Mouse (Mus musculus) limb, embryonic 13.5 days (tissue): Measurements from ENCODE around the gene Dusp3. TPM values are rescaled to one million over a fixed set of nuclear protein-coding genes. Genes with fewer than 3 reads are reported as not detected.
A peak's percentile ranks its signal among the peaks of the same experiment; 100 is the strongest.

Source experiments
- ATAC-seq: fragments of 200-750 bp; cut with Nextera tagmentation; 2 replicates; pipeline ENCODE4 v1.8.0; 2017; ENCODE audit warnings: low read depth, moderate number of reproducible peaks, moderate TSS enrichment; ENCODE audit not compliant: low FRiP score
- H3K27ac ChIP-seq: fragments of 300-500 bp; sonication (generic); 2 replicates; pipeline ENCODE4 v1.5.1; 2015; ENCODE audit warnings: inconsistent platforms, mild to moderate bottlenecking, moderate library complexity
- H3K27me3 ChIP-seq: fragments of 300-500 bp; sonication (generic); 2 replicates; pipeline ENCODE4 v1.6.1; 2015; ENCODE audit warnings: mild to moderate bottlenecking, inconsistent platforms
- H3K36me3 ChIP-seq: fragments of 300-500 bp; sonication (generic); 2 replicates; pipeline ENCODE4 v1.6.1; 2015; ENCODE audit warnings: inconsistent platforms, mild to moderate bottlenecking, moderate library complexity
- H3K4me1 ChIP-seq: fragments of 300-500 bp; sonication (generic); 2 replicates; pipeline ENCODE4 v1.6.1; 2015; ENCODE audit warnings: inconsistent platforms
- H3K4me2 ChIP-seq: fragments of 300-500 bp; sonication (generic); replicated peaks from 2 replicates; pipeline ENCODE4 v1.6.1; 2015; ENCODE audit warnings: inconsistent platforms, mild to moderate bottlenecking, moderate library complexity
- H3K4me3 ChIP-seq: fragments of 300-500 bp; sonication (generic); 2 replicates; pipeline ENCODE4 v1.5.1; 2015; ENCODE audit warnings: moderate library complexity, mild to moderate bottlenecking, inconsistent platforms
- H3K9ac ChIP-seq: fragments of 300-500 bp; sonication (generic); 2 replicates; pipeline ENCODE4 v1.6.1; 2015; ENCODE audit warnings: mild to moderate bottlenecking, inconsistent platforms
- H3K9me3 ChIP-seq: fragments of 300-500 bp; sonication (generic); 2 replicates; pipeline ENCODE4 v1.6.1; 2016; ENCODE audit warnings: inconsistent platforms
- WGBS: fragments of 180-500 bp; shearing (Covaris S2); methylation state at CpG from one replicate; pipeline ENCODE4 v1.1.7; 2015; 5-methylcytosine and 5-hydroxymethylcytosine counted together
- polyA plus RNA-seq: library from polyadenylated mRNA; unstranded; fragments of >200 nt; fragmentation: Nextera tagmentation; extraction: Ambion mirVana; gene quantifications from 2 replicates; pipeline ENCODE4 v1.2.1, GENCODE M21; 2015

Gene Dusp3
- 18.6 and 19.4 TPM in 2 replicates for polyA plus RNA-seq

DNA sequence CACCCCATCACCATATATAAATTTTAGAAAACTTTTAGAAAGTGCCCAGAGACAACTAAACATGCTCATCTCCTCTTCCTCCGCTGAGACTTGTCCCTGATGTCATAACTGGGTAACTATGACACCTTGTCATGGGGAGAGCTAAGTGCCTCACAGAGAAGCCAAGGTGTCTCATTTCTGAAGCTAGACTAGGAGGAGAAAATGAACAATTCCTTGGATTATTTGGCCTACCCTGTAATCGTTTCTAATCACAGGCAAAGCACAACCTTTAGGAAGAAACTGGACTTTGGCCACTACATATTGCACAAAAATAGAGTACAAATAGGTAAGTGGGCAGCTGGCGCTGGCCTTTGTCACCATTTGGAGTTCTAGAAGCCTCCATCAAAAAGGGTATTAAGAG lies at the start of gene Dusp3:
Gene Dusp3 (minus strand): TSS at position 101 of the 400 bp plus-strand sequence.
- Histone ChIP-seq H3K36me3 (no peaks in the 10 kb centered on the region), H3K9ac (no peak within 1 kb of the TSS), H3K4me3 (no peak within 1 kb of the TSS), H3K27me3 (peaks cover 11% of the 10 kb centered on the region; the same call in 1 of the 2 replicates), H3K4me1 (peaks cover 31% of the 10 kb centered on the region), H3K27ac (no peak within 1 kb of the TSS), H3K4me2 (peak within 1 kb of the TSS; percentile 28; the same call in 1 of the 2 replicates), H3K9me3 (no peaks in the 10 kb centered on the region)
- ATAC-seq, result no peak
- WGBS, result 84% methylated on average over 3 of the region's 3 CpGs

DNA sequence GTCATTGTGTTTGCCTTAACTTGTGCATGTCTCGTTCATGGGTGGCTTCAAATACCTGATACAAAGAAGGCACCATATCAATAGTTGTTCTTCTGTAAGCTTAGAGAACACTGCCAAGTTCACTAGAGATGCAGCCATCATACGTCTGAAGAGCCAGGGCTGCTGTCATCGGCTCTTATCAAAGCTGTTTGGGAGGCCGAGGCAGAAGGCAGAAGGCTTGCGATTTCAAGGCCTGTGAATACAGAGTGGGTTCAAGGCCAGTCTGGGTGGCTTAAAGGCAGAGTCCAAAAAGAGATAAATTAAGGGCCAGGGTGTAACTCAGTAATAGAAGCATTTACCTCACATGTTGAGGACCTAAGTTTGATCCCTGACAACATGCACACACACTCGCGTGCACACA lies 49.5 kb upstream of the Dusp3 start:
- 87% methylated on average over 7 of the region's 7 CpGs for WGBS
- H3K27ac ChIP-seq, result no peak overlapping the region
- H3K4me3 ChIP-seq, result no peak overlapping the region
- no peaks in the 10 kb centered on the region for H3K27me3 ChIP-seq
- H3K36me3 ChIP-seq, result no peaks in the 10 kb centered on the region
- H3K4me1 ChIP-seq, result no peaks in the 10 kb centered on the region
- no peak for ATAC-seq
- H3K9ac ChIP-seq, result no peak overlapping the region
- H3K9me3 ChIP-seq, result no peaks in the 10 kb centered on the region
- no peak overlapping the region for H3K4me2 ChIP-seq

DNA sequence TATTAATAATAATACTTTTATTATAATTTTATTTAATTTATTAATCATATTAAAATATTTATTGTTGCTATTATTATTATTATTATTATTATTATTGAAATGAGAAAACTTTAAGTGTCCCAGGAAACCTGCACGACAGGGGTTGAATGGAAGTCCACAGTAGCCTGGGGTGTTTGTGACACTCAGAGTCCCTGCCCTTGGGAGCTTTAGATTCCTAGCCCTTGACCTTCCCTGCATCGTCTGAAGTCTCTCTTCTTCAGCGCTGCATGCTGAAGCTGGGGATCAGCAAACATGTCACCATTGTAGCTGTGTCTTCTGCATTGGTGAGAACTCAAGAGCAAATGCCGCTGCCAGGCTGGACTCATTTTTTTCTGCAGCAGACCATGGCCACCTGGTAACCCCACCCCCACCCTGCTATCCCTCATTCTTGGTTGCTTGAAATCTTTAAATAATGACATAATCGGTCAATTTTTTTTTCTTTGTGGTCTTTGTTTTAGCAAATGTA lies 48.7 kb upstream of the Dusp3 start:
- Histone ChIP-seq H3K9ac (no peak overlapping the region), H3K36me3 (no peaks in the 10 kb centered on the region), H3K27me3 (0 out of 2 replicates have a peak, but pooled peaks cover 3% of the 10 kb centered on the region), H3K4me3 (no peak overlapping the region), H3K4me2 (no peak overlapping the region), H3K4me1 (no peaks in the 10 kb centered on the region), H3K27ac (no peak overlapping the region), H3K9me3 (no peaks in the 10 kb centered on the region)
- no peak for ATAC-seq
- 80% methylated on average over 5 of the region's 5 CpGs for WGBS

DNA sequence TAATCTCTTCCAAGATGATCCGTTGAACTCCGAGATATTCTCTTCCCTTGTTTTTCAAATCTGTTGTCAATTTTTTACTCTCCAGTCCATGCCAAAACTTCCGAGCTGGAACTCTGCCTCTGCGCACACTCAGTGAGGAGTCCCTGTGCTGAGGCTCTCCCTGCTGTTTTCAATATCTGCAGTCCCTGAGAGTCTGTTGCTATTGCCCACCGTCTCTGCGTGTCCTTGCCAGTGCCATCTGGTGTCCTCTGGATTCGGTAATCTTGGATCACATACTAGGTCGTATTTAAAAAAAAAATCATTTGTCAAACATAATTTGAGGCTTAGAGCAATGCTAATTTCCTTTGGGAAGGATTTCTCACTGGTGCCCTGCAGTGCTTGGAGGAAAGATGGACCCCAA lies 48.1 kb upstream of the Dusp3 start:
- Histone ChIP-seq H3K27ac (no peak overlapping the region), H3K4me3 (no peak overlapping the region), H3K9ac (no peak overlapping the region), H3K36me3 (no peaks in the 10 kb centered on the region), H3K4me2 (no peak overlapping the region), H3K9me3 (no peaks in the 10 kb centered on the region), H3K27me3 (0 out of 2 replicates have a peak, but pooled peaks cover 3% of the 10 kb centered on the region), H3K4me1 (no peaks in the 10 kb centered on the region)
- WGBS, result 70% methylated on average over 8 of the region's 8 CpGs
- no peak for ATAC-seq

DNA sequence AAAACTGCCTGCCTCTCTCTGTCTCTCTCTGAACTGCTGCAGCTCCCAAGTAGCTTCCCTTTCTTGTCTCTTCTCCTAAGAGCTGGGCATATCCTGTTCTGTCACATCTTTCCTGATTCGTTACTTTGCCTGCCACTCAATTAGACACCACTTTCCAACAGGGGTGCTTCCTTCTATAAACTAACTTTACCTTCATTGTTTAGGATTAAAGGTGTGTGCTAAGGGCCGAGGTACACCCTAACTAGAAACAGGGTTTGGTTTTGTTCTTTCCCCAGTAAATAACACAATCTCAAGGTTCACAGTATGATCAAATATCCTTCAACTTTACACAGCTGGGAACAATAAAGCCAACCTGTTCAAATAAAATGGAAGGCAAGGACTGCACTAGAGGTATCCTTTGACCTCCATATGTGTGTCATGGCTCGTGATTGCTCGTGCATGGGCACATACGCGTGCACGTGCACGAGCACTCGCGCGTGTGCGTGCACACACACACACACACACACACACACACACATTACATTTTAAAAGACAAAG lies 46.3 kb upstream of the Dusp3 start:
- Histone ChIP-seq H3K4me2 (no peak overlapping the region), H3K27me3 (0 out of 2 replicates have a peak, but pooled peaks cover 3% of the 10 kb centered on the region), H3K4me1 (no peaks in the 10 kb centered on the region), H3K4me3 (no peak overlapping the region), H3K9me3 (no peaks in the 10 kb centered on the region), H3K27ac (no peak overlapping the region), H3K36me3 (no peaks in the 10 kb centered on the region), H3K9ac (no peak overlapping the region)
- no peak for ATAC-seq
- 74% methylated on average over 12 of the region's 12 CpGs for WGBS

DNA sequence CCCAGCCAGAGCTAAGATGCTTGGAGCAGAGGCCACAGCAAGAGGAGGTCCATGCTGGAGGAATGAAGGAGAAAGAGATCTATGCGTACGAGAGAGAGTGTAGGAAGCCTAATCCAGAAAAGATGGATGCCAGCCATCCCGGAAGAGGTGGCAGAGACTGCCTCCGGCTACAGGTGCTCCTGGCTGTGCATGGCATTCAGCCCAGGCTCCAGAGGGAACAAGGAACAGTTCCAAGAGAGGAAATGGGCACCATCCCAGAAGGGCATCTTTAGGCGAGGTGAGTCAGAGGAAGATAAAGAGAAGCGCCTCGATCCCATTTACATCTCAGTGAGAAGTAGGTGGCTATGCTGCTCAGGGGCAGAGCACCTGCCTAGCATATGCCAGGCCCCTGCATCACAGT lies 44.3 kb upstream of the Dusp3 start:
- Histone ChIP-seq H3K27ac (no peak overlapping the region), H3K36me3 (no peaks in the 10 kb centered on the region), H3K4me3 (no peak overlapping the region), H3K9ac (no peak overlapping the region), H3K9me3 (no peaks in the 10 kb centered on the region), H3K27me3 (0 out of 2 replicates have a peak, but pooled peaks cover 3% of the 10 kb centered on the region), H3K4me2 (no peak overlapping the region), H3K4me1 (peaks cover 12% of the 10 kb centered on the region)
- ATAC-seq, result no peak
- 75% methylated on average over 7 of the region's 7 CpGs for WGBS

DNA sequence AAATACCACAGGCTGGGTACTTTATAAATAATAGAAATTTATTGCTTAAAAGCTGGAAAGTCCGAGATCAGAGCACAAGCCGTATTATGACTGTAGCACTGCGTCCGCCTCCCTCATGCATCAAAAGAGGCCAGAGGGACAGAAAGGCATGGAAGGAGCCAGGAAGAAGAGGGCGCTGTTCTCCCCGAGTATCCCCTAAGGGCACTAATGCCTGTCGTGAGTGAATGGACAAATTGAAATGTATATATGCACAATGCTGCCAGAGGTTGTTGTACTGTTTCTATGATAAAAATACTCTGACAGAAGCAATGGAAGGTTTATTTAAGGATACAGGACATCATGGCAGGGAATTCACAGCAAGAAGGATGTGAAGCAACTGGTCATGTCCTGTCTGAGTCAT lies 43.2 kb upstream of the Dusp3 start:
- peaks cover 23% of the 10 kb centered on the region for H3K4me1 ChIP-seq
- H3K27me3 ChIP-seq, result 0 out of 2 replicates have a peak, but pooled peaks cover 3% of the 10 kb centered on the region
- no peak overlapping the region for H3K27ac ChIP-seq
- WGBS, result 34% methylated on average over 7 of the region's 7 CpGs
- no peaks in the 10 kb centered on the region for H3K9me3 ChIP-seq
- ATAC-seq, result no peak
- no peak overlapping the region for H3K9ac ChIP-seq
- no peak overlapping the region for H3K4me3 ChIP-seq
- no peaks in the 10 kb centered on the region for H3K36me3 ChIP-seq
- H3K4me2 ChIP-seq, result no peak overlapping the region

DNA sequence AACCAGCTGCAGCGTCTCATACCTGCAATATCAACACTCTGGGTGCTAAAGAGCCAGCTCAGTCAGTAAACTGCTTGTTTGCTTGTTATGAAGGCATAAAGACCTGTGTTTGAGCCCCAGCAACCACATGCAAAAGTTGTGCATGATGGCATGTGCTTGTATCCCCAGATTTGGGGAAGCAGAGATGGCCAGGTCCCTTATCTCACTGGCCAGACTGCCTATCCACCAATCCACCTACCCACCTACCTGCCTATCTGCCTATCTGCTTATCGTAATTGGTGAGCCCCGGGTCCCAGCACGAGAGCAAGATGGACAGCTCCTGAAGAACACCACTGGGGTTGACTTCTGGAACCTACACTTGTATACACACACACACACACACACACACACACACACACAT lies 42.5 kb upstream of the Dusp3 start:
- WGBS, result 88% methylated on average over 4 of the region's 4 CpGs
- no peak for ATAC-seq
- no peak overlapping the region for H3K4me2 ChIP-seq

DNA sequence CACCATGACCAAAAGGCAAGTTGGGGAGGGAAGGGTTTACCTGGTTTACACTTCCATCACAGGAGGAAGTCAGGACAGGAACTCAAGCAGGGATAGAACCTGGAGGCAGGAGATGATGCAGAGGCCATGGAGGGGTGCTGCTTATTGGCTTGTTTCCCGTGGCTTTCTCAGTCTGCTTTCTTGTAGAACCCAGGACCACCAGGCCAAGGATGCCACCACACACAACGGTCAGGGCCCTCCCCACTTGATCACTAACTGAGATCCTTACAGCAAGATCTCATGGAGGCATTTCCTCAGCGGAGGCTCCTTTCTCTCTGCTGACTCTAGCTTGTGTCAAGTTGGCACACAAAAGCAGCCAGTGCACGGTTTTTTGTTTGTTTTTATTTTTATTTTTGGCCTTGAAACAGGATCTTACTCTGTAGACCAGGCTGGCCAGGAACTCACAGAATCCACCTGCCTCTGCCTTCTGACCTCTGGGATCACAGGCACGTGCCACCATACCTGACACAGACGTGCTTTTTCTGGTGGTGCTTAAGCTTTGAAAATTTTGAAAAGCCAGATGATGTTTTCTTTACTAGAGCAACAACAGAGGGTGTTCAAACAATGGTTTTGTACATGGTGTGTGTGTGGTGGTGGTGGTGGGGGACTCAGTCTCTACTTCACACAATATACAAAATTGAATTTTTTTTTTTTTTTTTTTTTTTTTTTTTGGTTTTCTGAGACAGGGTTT lies 41.4 kb upstream of the Dusp3 start, which contains the start of gene Mpp3:
Gene Mpp3 (minus strand): TSS at position 375 of the 730 bp plus-strand sequence.
- 0 out of 2 replicates have a peak, but pooled peaks cover 3% of the 10 kb centered on the region for H3K27me3 ChIP-seq
- peak within 1 kb of the TSS; percentile 82 for H3K4me2 ChIP-seq
- peak within 1 kb of the TSS; percentile 79; the same call in 1 of the 2 replicates for H3K9ac ChIP-seq
- no peak for ATAC-seq
- no peak within 1 kb of the TSS for H3K27ac ChIP-seq
- H3K4me1 ChIP-seq, result peaks cover 24% of the 10 kb centered on the region
- H3K4me3 ChIP-seq, result peak within 1 kb of the TSS; percentile 69
- H3K9me3 ChIP-seq, result no peaks in the 10 kb centered on the region
- H3K36me3 ChIP-seq, result no peaks in the 10 kb centered on the region; the same call in 1 of the 2 replicates
- 77% methylated on average over 6 of the region's 6 CpGs for WGBS

More for the DNA sequence above, 42.5 kb upstream of the Dusp3 start:
- H3K36me3 ChIP-seq, result no peaks in the 10 kb centered on the region
- peaks cover 24% of the 10 kb centered on the region for H3K4me1 ChIP-seq
- no peak overlapping the region for H3K27ac ChIP-seq
- no peak overlapping the region for H3K4me3 ChIP-seq
- 0 out of 2 replicates have a peak, but pooled peaks cover 3% of the 10 kb centered on the region for H3K27me3 ChIP-seq
- H3K9me3 ChIP-seq, result no peaks in the 10 kb centered on the region
- no peak overlapping the region for H3K9ac ChIP-seq

DNA sequence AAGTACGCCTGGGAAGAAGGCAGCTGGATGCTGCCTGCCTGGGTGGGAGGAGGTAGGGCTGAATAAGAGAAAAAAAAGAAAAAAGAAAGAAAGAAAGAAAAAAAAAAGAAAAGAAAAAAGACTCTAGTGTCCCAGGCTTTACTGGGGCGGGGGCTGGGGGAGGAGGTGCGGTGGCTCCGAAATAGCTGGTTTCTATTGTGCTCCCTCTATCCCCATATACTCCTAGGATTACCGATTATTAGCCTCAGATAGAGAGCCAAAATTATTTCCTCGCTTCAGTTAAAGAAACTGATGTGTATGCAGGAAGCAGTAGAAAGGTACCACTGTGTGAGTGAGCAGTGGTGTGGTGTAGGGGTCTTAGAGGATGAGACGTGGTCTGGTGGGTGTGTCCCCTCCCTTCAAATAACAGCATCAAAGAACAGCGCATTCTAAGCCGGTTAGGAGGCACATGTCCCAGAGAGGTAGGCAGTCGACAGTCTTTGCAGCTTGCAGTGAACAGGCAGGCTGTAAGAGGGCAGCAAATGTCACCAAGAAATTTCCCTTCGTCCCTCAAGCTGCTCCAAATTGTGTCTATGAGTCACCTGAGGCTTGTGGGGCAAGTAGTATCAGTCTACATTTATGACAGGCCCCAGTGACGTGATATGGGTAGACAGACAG lies 40.7 kb upstream of the Dusp3 start:
- H3K27me3 ChIP-seq, result 0 out of 2 replicates have a peak, but pooled peaks cover 3% of the 10 kb centered on the region
- no peak for ATAC-seq
- H3K27ac ChIP-seq, result 0 out of 2 replicates have a peak overlapping the region, but pooled peaks have one; percentile 52
- 4% methylated on average over 12 of the region's 12 CpGs for WGBS
- H3K4me2 ChIP-seq, result peak overlapping the region; percentile 82
- peaks cover 1% of the 10 kb centered on the region for H3K36me3 ChIP-seq
- no peaks in the 10 kb centered on the region for H3K9me3 ChIP-seq
- H3K9ac ChIP-seq, result peak overlapping the region; percentile 79
- H3K4me3 ChIP-seq, result peak overlapping the region; percentile 69
- H3K4me1 ChIP-seq, result peaks cover 24% of the 10 kb centered on the region

DNA sequence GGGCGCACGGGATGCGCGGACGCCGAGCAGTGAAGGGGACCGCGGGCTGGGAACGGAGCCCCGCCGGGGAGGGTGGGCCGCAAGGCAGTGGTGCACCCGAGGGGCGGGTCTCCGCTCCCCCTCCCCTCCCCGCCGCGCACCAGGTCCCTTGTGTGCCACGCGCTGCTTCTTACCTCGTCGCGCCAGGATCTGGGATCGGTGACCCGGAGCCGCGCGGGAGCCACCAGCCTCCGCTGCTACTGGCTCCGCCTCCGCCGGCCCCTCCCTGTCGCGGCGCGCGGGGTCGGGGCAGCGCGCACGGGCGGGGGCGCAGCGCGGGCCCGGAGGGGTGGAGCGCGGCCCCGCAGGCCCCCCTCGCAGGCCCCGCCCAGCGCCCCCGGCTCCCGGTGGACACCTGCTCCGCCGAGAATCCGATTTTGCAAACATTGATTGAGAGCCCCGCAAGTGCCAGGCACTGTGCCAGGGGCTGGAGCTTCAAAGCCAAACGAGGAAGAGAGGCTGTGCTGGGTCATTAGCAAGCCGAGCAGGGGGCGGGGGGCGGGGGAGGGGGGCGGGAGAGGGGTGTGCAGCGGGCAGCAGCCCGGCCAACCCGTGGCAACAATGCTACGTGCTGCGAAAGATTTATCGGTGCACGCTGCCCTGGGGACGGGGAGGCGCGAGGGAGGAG lies 40.0 kb upstream of the Dusp3 start:
- Histone ChIP-seq H3K27me3 (0 out of 2 replicates have a peak, but pooled peaks cover 3% of the 10 kb centered on the region), H3K9me3 (no peaks in the 10 kb centered on the region), H3K4me2 (peak overlapping the region; percentile 82), H3K9ac (peak overlapping the region; percentile 79), H3K4me3 (peak overlapping the region; percentile 69), H3K4me1 (peaks cover 24% of the 10 kb centered on the region), H3K36me3 (peaks cover 8% of the 10 kb centered on the region), H3K27ac (peak overlapping the region; percentile 52; the same call in 1 of the 2 replicates)
- ATAC-seq, result peak; percentile 86
- WGBS, result under 1% methylated on average over 48 of the region's 73 CpGs
